Mouse (Mus musculus): ENCODE data around the gene Fut11.

Fut11 gene

GRCm38 (mm10) chr14:20694884-20695760, at the start of gene Fut11:
Fut11 (plus strand) TSS chr14:20694968.
- peak; percentile 70 to 72 for DNase-seq (ENCODE audit: low spot score in 2 of 2)

- DNase-seq (ENCODE audit: low spot score in 2 of 2): no peak
Measured at GRCm38 (mm10) chr14:20645547-20645946, 49.2 kb upstream of the Fut11 start.

GRCm38 (mm10) chr14:20646381-20646780, 48.4 kb upstream of the Fut11 start:
- no peak for DNase-seq (ENCODE audit: low spot score in 2 of 2)

- no peak for DNase-seq (ENCODE audit: low spot score in 2 of 2)
Measured at GRCm38 (mm10) chr14:20651000-20651399, 43.8 kb upstream of the Fut11 start.

- no peak for DNase-seq (ENCODE audit: low spot score in 2 of 2)
Measured at GRCm38 (mm10) chr14:20651722-20652256, 43.0 kb upstream of the Fut11 start.

- DNase-seq (ENCODE audit: low spot score in 2 of 2): no peak
Measured at GRCm38 (mm10) chr14:20654690-20655421, 39.9 kb upstream of the Fut11 start.

- no peak for DNase-seq (ENCODE audit: low spot score in 2 of 2)
Measured at GRCm38 (mm10) chr14:20655731-20656130, 39.0 kb upstream of the Fut11 start.

GRCm38 (mm10) chr14:20656361-20656760, 38.4 kb upstream of the Fut11 start, which contains the start of gene Myoz1:
Myoz1 (minus strand) TSS chr14:20656540.
- no peak for DNase-seq (ENCODE audit: low spot score in 2 of 2)

GRCm38 (mm10) chr14:20658326-20658725, 36.4 kb upstream of the Fut11 start:
- DNase-seq (ENCODE audit: low spot score in 2 of 2): no peak

GRCm38 (mm10) chr14:20658902-20659301, 35.9 kb upstream of the Fut11 start:
- no peak for DNase-seq (ENCODE audit: low spot score in 2 of 2)

- no peak for DNase-seq (ENCODE audit: low spot score in 2 of 2)
Measured at GRCm38 (mm10) chr14:20659687-20660086, 35.1 kb upstream of the Fut11 start.

GRCm38 (mm10) chr14:20660827-20661660, 33.7 kb upstream of the Fut11 start:
- peak; percentile 80 to 87 for DNase-seq (ENCODE audit: low spot score in 2 of 2)

- DNase-seq (ENCODE audit: low spot score in 2 of 2): no peak
Measured at GRCm38 (mm10) chr14:20661661-20662331, 33.0 kb upstream of the Fut11 start.

- no peak for DNase-seq (ENCODE audit: low spot score in 2 of 2)
Measured at GRCm38 (mm10) chr14:20662740-20663139, 32.0 kb upstream of the Fut11 start.

GRCm38 (mm10) chr14:20663601-20664000, 31.2 kb upstream of the Fut11 start:
- DNase-seq (ENCODE audit: low spot score in 2 of 2): no peak

- DNase-seq (ENCODE audit: low spot score in 2 of 2): no peak
Measured at GRCm38 (mm10) chr14:20664436-20664835, 30.3 kb upstream of the Fut11 start.

- DNase-seq (ENCODE audit: low spot score in 2 of 2): no peak
Measured at GRCm38 (mm10) chr14:20667469-20667868, 27.3 kb upstream of the Fut11 start.

GRCm38 (mm10) chr14:20668154-20668810, 26.5 kb upstream of the Fut11 start, which contains the start of gene Synpo2l:
Synpo2l (minus strand) TSS chr14:20668354.
- no peak for DNase-seq (ENCODE audit: low spot score in 2 of 2)

GRCm38 (mm10) chr14:20672990-20673389, 21.8 kb upstream of the Fut11 start:
- peak in 1 of 2 experiments; percentile 35 for DNase-seq (ENCODE audit: low spot score in 2 of 2)

GRCm38 (mm10) chr14:20673735-20674063, 21.1 kb upstream of the Fut11 start:
- DNase-seq (ENCODE audit: low spot score in 2 of 2): no peak
